ENCODE assay signal across 33 mouse cellular contexts in the genomic region with DNA sequence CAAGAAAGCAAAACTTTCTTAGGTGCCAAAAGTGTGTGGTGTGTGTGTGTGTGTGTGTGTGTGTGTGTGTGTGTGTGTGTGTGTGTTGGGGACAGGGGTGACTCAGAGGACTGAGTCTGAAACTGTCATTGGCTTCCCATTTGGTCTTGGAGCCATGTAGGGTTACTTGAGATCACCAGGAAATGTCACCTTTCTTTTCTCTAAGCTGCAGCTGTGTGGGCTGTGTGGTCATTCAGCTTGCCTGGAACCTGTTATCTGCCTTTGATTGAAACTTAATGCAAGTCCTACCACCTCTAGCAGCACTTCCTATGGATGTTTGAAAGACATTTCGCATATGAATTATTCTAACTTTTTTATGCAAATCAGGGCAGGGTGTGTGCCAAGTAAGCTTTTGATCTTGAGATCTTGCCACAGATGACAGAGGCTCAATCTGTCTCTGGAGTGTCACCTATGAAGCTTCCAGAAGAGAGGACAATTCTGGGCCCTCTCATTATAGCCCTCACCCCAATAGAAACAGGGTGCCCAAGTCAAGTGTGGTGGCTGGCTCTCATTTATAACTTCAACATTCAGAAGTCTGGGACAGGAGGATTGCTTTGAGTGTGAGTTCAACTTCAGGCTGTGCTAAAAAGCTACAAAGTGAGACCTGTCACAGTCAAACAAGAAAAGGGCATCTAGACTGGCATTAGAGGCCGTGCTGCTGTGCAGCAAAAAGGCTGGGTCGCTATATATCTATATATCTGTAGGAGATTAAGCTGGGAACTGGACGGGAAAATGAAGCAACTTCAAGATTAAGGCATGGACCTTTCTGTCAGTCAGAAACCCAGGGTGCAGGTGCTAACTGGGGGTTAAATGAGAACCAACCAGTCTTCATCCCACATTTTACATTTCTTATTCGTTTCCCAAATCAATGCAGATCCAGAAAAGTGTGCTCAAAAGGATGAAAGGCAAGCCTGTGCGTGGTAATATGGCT. TPM values are rescaled to one million over a fixed set of nuclear protein-coding genes. Genes with fewer than 3 reads are reported as not detected.
DNase-seq lines count a peak whose midpoint lies in the region; ATAC-seq lines count a peak whose summit lies in the region.
"Had no signal": no experiment of that assay in that cellular context is flagged by ENCODE, and none has a peak within 500 bp of the region (broad histone marks: within the 10 kb centered on the region; RNA-seq: fewer than 3 reads in every experiment).

No protein-coding gene starts in this region.

- H3K9ac ChIP-seq in limb, embryonic 11.5 days (ENCODE audit: low read length): no peak overlapping the region
- no peak overlapping the region for H3K9ac ChIP-seq in hindbrain, embryonic 11.5 days (ENCODE audit: low read depth, low read length)
- H3K9ac ChIP-seq: embryonic facial prominence, embryonic 12.5 days; forebrain, embryonic 12.5 days; heart, embryonic 15.5 days; hindbrain, embryonic 14.5 days; liver, postnatal 0 days; neural tube, embryonic 12.5 days; stomach, embryonic 15.5 days had no signal

- no peak overlapping the region for H3K4me3 ChIP-seq in limb, embryonic 11.5 days (ENCODE audit: low read depth, low read length)
- H3K4me3 ChIP-seq in limb, embryonic 10.5 days: no peak overlapping the region
- no peak overlapping the region for H3K4me3 ChIP-seq in hindbrain, embryonic 11.5 days (ENCODE audit: low read depth, low read length)
- H3K4me3 ChIP-seq: embryonic facial prominence, embryonic 12.5 days; forebrain, embryonic 12.5 days; heart, embryonic 15.5 days; neural tube, embryonic 12.5 days; stomach, embryonic 15.5 days had no signal

- DNase-seq in limb, embryonic 11.5 days (ENCODE audit: low spot score): peak; percentile 7
- DNase-seq in limb, embryonic 10.5 days (ENCODE audit: low spot score): no peak
- DNase-seq in ES-CJ7 (ENCODE audit: low read depth, low spot score): peak; percentile 27
- DNase-seq in hindbrain, embryonic 11.5 days (ENCODE audit: low spot score): no peak
- no peak for DNase-seq in gastrocnemius, postnatal 25 days
- DNase-seq in left cerebral cortex, postnatal 25 days (ENCODE audit: low spot score in 2 of 2): no peak
- DNase-seq: adrenal gland, adult 2 months; cerebellum, adult 11-12 months; cerebellum, postnatal 10 days; heart, postnatal 36 days; kidney, adult 9 months; kidney, postnatal 4 days; layer of hippocampus, adult 9-11 months; left cerebral cortex, postnatal 4 days; liver, postnatal 0 days; right cerebral cortex, postnatal 14 days; thymus, postnatal 36 days had no signal

- H3K4me1 ChIP-seq in limb, embryonic 11.5 days (ENCODE audit: control insufficient read depth, insufficient read depth, low read length): no peaks in the 10 kb centered on the region
- H3K4me1 ChIP-seq in limb, embryonic 10.5 days: no peaks in the 10 kb centered on the region
- H3K4me1 ChIP-seq in hindbrain, embryonic 11.5 days (replicated peaks; ENCODE audit: control insufficient read depth, insufficient read depth, low read length): no peaks in the 10 kb centered on the region
- H3K4me1 ChIP-seq: embryonic facial prominence, embryonic 12.5 days; forebrain, embryonic 12.5 days; heart, embryonic 15.5 days; neural tube, embryonic 12.5 days; stomach, embryonic 15.5 days had no signal

- H3K36me3 ChIP-seq in limb, embryonic 11.5 days (ENCODE audit: control insufficient read depth, insufficient read depth, low read length): no peaks in the 10 kb centered on the region
- no peaks in the 10 kb centered on the region for H3K36me3 ChIP-seq in limb, embryonic 10.5 days
- H3K36me3 ChIP-seq in hindbrain, embryonic 11.5 days (ENCODE audit: control insufficient read depth, insufficient read depth, low read length): no peaks in the 10 kb centered on the region
- H3K36me3 ChIP-seq: embryonic facial prominence, embryonic 12.5 days; forebrain, embryonic 12.5 days; heart, embryonic 15.5 days; neural tube, embryonic 12.5 days; stomach, embryonic 15.5 days had no signal

- H3K4me2 ChIP-seq in limb, embryonic 11.5 days (ENCODE audit: low read depth, severe bottlenecking): no peak overlapping the region
- no peak overlapping the region for H3K4me2 ChIP-seq in hindbrain, embryonic 11.5 days (replicated peaks; ENCODE audit: low read depth, low read length)
- H3K4me2 ChIP-seq: embryonic facial prominence, embryonic 12.5 days; forebrain, embryonic 12.5 days; heart, embryonic 15.5 days; hindbrain, embryonic 14.5 days; midbrain, embryonic 11.5 days; neural tube, embryonic 12.5 days; stomach, embryonic 15.5 days had no signal

- intact Hi-C loops in left cerebral cortex, postnatal 25 days (cut with DNase I): no loop called here

- no peak for ATAC-seq in limb, embryonic 11.5 days (ENCODE audit: insufficient number of reproducible peaks, low FRiP score, low TSS enrichment, low read depth)
- peak; percentile 73 for ATAC-seq in inflammation-experienced regulatory T-cells, adult 6 months
- no peak for ATAC-seq in hindbrain, embryonic 11.5 days (ENCODE audit: low FRiP score)
- ATAC-seq: intestine, embryonic 16.5 days; liver, postnatal 0 days; lung, postnatal 0 days had no signal

- no peak overlapping the region for H3K27ac ChIP-seq in limb, embryonic 11.5 days (replicated peaks; ENCODE audit: low read depth, low read length)
- no peak overlapping the region for H3K27ac ChIP-seq in limb, embryonic 10.5 days
- H3K27ac ChIP-seq in hindbrain, embryonic 11.5 days (ENCODE audit: low read depth, low read length): no peak overlapping the region
- H3K27ac ChIP-seq: embryonic facial prominence, embryonic 12.5 days; forebrain, embryonic 12.5 days; heart, embryonic 15.5 days; hindbrain, embryonic 14.5 days; macrophage; neural tube, embryonic 12.5 days; stomach, embryonic 15.5 days had no signal

- no peaks in the 10 kb centered on the region for H3K9me3 ChIP-seq in limb, embryonic 11.5 days (ENCODE audit: control insufficient read depth, low read length)
- no peaks in the 10 kb centered on the region for H3K9me3 ChIP-seq in limb, embryonic 10.5 days (replicated peaks)
- no peaks in the 10 kb centered on the region for H3K9me3 ChIP-seq in hindbrain, embryonic 11.5 days (ENCODE audit: control insufficient read depth, low read length)
- H3K9me3 ChIP-seq: embryonic facial prominence, embryonic 12.5 days; forebrain, embryonic 12.5 days; heart, embryonic 15.5 days; neural tube, embryonic 12.5 days; stomach, embryonic 15.5 days had no signal

- H3K27me3 ChIP-seq in limb, embryonic 11.5 days (ENCODE audit: control insufficient read depth, insufficient read depth, low read length): no peaks in the 10 kb centered on the region
- no peaks in the 10 kb centered on the region for H3K27me3 ChIP-seq in limb, embryonic 10.5 days (ENCODE audit: low read depth, poor library complexity, severe bottlenecking)
- no peaks in the 10 kb centered on the region for H3K27me3 ChIP-seq in hindbrain, embryonic 11.5 days (ENCODE audit: control insufficient read depth, insufficient read depth, low read length)
- H3K27me3 ChIP-seq: embryonic facial prominence, embryonic 12.5 days; forebrain, embryonic 12.5 days; heart, embryonic 15.5 days; neural tube, embryonic 12.5 days; stomach, embryonic 15.5 days had no signal

- WGBS in limb, embryonic 11.5 days: 78% methylated on average over 6 of the region's 6 CpGs
- WGBS in limb, embryonic 10.5 days: 88% methylated on average over 6 of the region's 6 CpGs
- whole genome bisulfite sequencing in hindbrain, embryonic 11.5 days: 89% methylated on average over 6 of the region's 6 CpGs

RNA-seq across cellular contexts. Expression of a gene that starts 22.6 kb away (rescaled TPM):
- polyA plus RNA-seq in limb, embryonic 11.5 days (2014; fragmentation: Nextera tagmentation; extraction: Ambion mirVana): not detected in 2 replicates
- not detected in 2 replicates for polyA plus RNA-seq in limb, embryonic 10.5 days (2016; fragmentation: Nextera tagmentation; extraction: Ambion mirVana)
- polyA plus RNA-seq in inflammation-experienced regulatory T-cells, adult 6 months (2017; shearing (Covaris generic)): 100 to 1,000 TPM in 1 of 3 experiments, 10 to 100 TPM in 2; 13.5 to 296 (median 19.9) TPM
- 0.11 TPM in 1 of 2 replicates, not detected in the other for polyA plus RNA-seq in hindbrain, embryonic 11.5 days (2014; fragmentation: Nextera tagmentation; extraction: Ambion mirVana)
- not detected for total RNA-seq in gastrocnemius, postnatal 25 days (2021)
- not detected for total RNA-seq in left cerebral cortex, postnatal 25 days (2021)
- total RNA-seq: gastrocnemius, adult 18-20 months; heart, postnatal 36 days; left cerebral cortex, adult 18-20 months; left cerebral cortex, postnatal 4 days had no signal
- polyA plus RNA-seq: forebrain, embryonic 12.5 days; hindbrain, embryonic 14.5 days; midbrain, embryonic 11.5 days; neural tube, embryonic 12.5 days had no signal

RNA-seq across cellular contexts. Expression of a gene that starts 50.2 kb away (rescaled TPM):
- not detected in 2 replicates for polyA plus RNA-seq in limb, embryonic 11.5 days (2014; fragmentation: Nextera tagmentation; extraction: Ambion mirVana)
- polyA plus RNA-seq in limb, embryonic 10.5 days (2016; fragmentation: Nextera tagmentation; extraction: Ambion mirVana): 0.23 and 0.28 TPM in 2 replicates
- polyA plus RNA-seq in inflammation-experienced regulatory T-cells, adult 6 months (2017; shearing (Covaris generic)): 1 to 10 TPM; 3.0 to 5.8 (median 4.6) TPM
- polyA plus RNA-seq in hindbrain, embryonic 11.5 days (2014; fragmentation: Nextera tagmentation; extraction: Ambion mirVana): not detected in 2 replicates
- not detected for total RNA-seq in gastrocnemius, postnatal 25 days (2021)
- total RNA-seq in left cerebral cortex, postnatal 25 days (2021): not detected
- total RNA-seq: adrenal gland, adult 2 months; adrenal gland, postnatal 4 days; gastrocnemius, adult 18-20 months; heart, postnatal 36 days; left cerebral cortex, adult 18-20 months; left cerebral cortex, postnatal 4 days had no signal
- polyA plus RNA-seq: adrenal gland, adult 2 months; embryonic facial prominence, embryonic 12.5 days; forebrain, embryonic 12.5 days; gonadal fat pad, adult 2 months; heart, embryonic 15.5 days; hindbrain, embryonic 14.5 days; intestine, embryonic 16.5 days; liver, adult 2 months; lung, postnatal 0 days; macrophage; midbrain, embryonic 11.5 days; neural tube, embryonic 12.5 days; stomach, embryonic 15.5 days had no signal

Comparison
In these comparisons a context has a peak if more than half of its experiments do, and no peak if none do; other contexts are left out.
1. DNase-seq: peak in limb, embryonic 11.5 days (single experiment) and ES-CJ7 (single experiment); none in limb, embryonic 10.5 days (single experiment), hindbrain, embryonic 11.5 days (single experiment), gastrocnemius, postnatal 25 days (single experiment) and left cerebral cortex, postnatal 25 days (0 of 2).
2. RNA of a gene that starts 22.6 kb away (polyA plus RNA-seq): 13.5 to 296 TPM in inflammation-experienced regulatory T-cells, adult 6 months; 0.11 TPM in hindbrain, embryonic 11.5 days, not detected in limb, embryonic 11.5 days and not detected in limb, embryonic 10.5 days; every median in the first group is over 10 times any median in the second.